Mouse (Mus musculus) E14TG2a.4 (cell line): ENCODE measurements around the gene Pacs1.

ENCODE experiments used
- H3K27me3 ChIP-seq: 2 replicates; pipeline ENCODE4 v1.6.1; 2014; ENCODE audit warnings: low read length, control low read depth; ENCODE audit not compliant: insufficient read depth
- H3K36me3 ChIP-seq: 2 replicates; pipeline ENCODE4 v1.6.1; 2014; ENCODE audit warnings: low read length, control low read depth; ENCODE audit not compliant: insufficient read depth
- H3K4me1 ChIP-seq: replicated peaks from 2 replicates; pipeline ENCODE4 v1.6.1; 2014; ENCODE audit warnings: low read depth, low read length, control low read depth
- H3K4me3 ChIP-seq: replicated peaks from 2 replicates; pipeline ENCODE4 v1.5.1; 2014; ENCODE audit warnings: mild to moderate bottlenecking, low read length
- H3K9me3 ChIP-seq: 2 replicates; pipeline ENCODE4 v1.6.1; 2014; ENCODE audit warnings: low read length, control low read depth
- CTCF ChIP-seq: conservative IDR thresholded peaks from 2 replicates; pipeline ENCODE4 v1.5.1; 2014; ENCODE audit warnings: low read length
- NANOG ChIP-seq: IDR thresholded peaks from 2 replicates; pipeline ENCODE4 v1.6.1; 2014; ENCODE audit warnings: borderline replicate concordance, low read length, mixed read lengths
- POU5F1 ChIP-seq: IDR thresholded peaks from 2 replicates; pipeline ENCODE4 v1.6.1; 2014; ENCODE audit warnings: low read length, borderline replicate concordance

The Pacs1 gene

GRCm38 (mm10) chr19:5297903-5298800 is 25.2 kb upstream of the Pacs1 start, which contains the start of gene Gal3st3:
Gene Gal3st3, plus strand, starts transcription at chr19:5298331.
- peaks cover 79% of the 10 kb centered on the region for H3K4me1 ChIP-seq
- no peaks in the 10 kb centered on the region for H3K9me3 ChIP-seq
- TF ChIP-seq POU5F1 (no peak), NANOG (no peak)
- H3K36me3 ChIP-seq, result peaks cover 11% of the 10 kb centered on the region
- peak within 1 kb of the TSS; percentile 79 for H3K4me3 ChIP-seq
- H3K27me3 ChIP-seq, result peaks cover 13% of the 10 kb centered on the region; the same call in 1 of the 2 replicates

GRCm38 (mm10) chr19:5296630-5297029 is 23.7 kb upstream of the Pacs1 start:
- peaks cover 27% of the 10 kb centered on the region for H3K36me3 ChIP-seq
- TF ChIP-seq NANOG (no peak), CTCF (no peak), POU5F1 (no peak)
- peak overlapping the region; percentile 97 for H3K4me3 ChIP-seq
- no peaks in the 10 kb centered on the region for H3K9me3 ChIP-seq
- H3K27me3 ChIP-seq, result peaks cover 13% of the 10 kb centered on the region; the same call in 1 of the 2 replicates
- H3K4me1 ChIP-seq, result peaks cover 74% of the 10 kb centered on the region

DNA sequence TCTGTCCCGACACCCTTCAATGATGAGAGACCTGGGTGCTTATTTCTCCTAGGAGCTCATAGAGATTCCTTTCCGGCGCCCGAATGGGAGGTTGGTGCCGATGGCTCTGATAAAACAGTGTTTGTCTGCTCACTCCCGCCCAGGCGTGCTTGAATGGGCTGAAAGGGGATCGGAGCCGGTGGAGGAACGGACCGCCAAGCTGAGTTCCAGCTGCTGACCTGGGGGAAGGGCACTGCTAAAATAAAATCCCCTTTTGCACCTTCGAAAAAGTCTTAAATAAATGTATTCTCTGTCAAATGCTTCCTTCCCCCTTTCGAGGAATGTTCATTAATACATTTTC is 22.8 kb upstream of the Pacs1 start:
- peak overlapping the region; percentile 97 for H3K4me3 ChIP-seq
- peaks cover 36% of the 10 kb centered on the region for H3K36me3 ChIP-seq
- peaks cover 66% of the 10 kb centered on the region for H3K4me1 ChIP-seq
- TF ChIP-seq CTCF (no peak), POU5F1 (no peak), NANOG (no peak)
- no peaks in the 10 kb centered on the region for H3K9me3 ChIP-seq
- H3K27me3 ChIP-seq, result peaks cover 13% of the 10 kb centered on the region; the same call in 1 of the 2 replicates

DNA sequence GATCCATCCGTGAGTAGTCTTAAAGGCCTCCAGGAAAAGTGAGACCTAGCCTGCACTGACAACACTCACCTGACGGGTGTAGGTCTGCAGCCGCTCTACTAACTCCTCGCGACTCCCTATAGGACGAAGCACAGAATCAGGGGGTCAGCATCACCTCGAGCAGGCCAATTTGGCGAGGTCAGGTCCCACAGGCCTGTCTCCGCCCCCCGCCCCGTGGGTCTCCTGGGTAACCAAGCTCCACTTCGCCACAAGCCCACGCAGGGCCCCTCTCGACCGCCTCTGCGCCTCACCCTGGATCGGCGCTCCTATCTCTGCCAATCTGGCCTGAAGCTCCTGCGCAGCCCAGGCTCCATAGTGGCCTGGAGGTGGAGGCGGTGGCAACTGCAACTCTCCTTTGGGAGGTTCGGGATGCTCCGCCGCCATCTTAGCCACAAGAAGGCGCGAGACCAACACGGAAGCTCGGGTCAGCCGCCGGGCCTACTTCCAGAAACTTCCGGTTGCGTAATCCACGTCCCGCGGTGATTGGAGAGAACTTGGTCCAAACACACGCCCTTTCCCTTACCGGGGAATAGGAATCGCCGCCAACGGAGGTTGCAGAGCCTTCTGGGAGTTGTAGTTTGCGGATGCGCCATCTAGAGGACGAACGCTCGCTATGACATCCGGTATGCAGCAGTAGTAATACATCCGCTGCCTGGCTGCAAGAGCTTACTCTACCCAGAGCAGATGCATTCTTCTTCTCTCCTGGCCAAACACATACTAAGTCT is 22.2 kb upstream of the Pacs1 start, which contains the start of gene Sf3b2:
TSS of gene Sf3b2 (minus strand) at position 484 of the 764 bp plus-strand sequence.
- H3K36me3 ChIP-seq, result peaks cover 41% of the 10 kb centered on the region
- H3K27me3 ChIP-seq, result peaks cover 13% of the 10 kb centered on the region; the same call in 1 of the 2 replicates
- TF ChIP-seq POU5F1 (no peak), NANOG (no peak), CTCF (peak; percentile 65)
- H3K9me3 ChIP-seq, result no peaks in the 10 kb centered on the region
- H3K4me1 ChIP-seq, result peaks cover 61% of the 10 kb centered on the region
- H3K4me3 ChIP-seq, result peak within 1 kb of the TSS; percentile 97

DNA sequence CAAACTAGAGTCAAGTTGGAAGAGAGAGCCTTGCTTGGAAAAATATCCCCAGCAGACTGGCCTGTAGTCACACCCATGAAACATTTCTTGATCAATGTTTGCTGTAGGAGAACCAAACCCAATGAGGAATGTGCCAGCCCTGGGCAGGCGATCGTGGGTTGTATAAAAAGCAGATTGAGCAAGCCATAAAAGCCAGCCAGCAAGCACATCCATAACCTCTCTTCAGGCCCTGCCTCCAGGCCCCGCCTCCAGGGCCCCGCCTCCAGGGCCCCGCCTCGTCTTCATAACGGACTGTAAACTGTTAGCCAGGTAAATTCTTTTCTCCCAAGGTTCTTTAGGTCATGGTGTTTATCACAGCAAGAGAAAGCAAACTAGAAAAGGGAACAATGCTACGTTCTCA is 5.5 kb upstream of the Pacs1 start:
- Histone ChIP-seq H3K4me1 (peaks cover 51% of the 10 kb centered on the region), H3K9me3 (no peaks in the 10 kb centered on the region), H3K27me3 (no peaks in the 10 kb centered on the region), H3K4me3 (no peak overlapping the region), H3K36me3 (peaks cover 94% of the 10 kb centered on the region)
- TF ChIP-seq CTCF (no peak), POU5F1 (no peak), NANOG (no peak)

- no peaks in the 10 kb centered on the region for H3K9me3 ChIP-seq
- peaks cover 52% of the 10 kb centered on the region for H3K4me1 ChIP-seq
- peak; percentile 27 for TF ChIP-seq CTCF
- TF ChIP-seq NANOG, result no peak
- TF ChIP-seq POU5F1, result no peak
- 0 out of 2 replicates have a peak, but pooled peaks cover under 1% of the 10 kb centered on the region for H3K27me3 ChIP-seq
- H3K36me3 ChIP-seq, result peaks cover 81% of the 10 kb centered on the region
- H3K4me3 ChIP-seq, result no peak overlapping the region
These were observed 4.2 kb upstream of the Pacs1 start for GRCm38 (mm10) chr19:5277140-5277539.

GRCm38 (mm10) chr19:5276531-5276930 is 3.6 kb upstream of the Pacs1 start:
- no peaks in the 10 kb centered on the region for H3K9me3 ChIP-seq
- H3K27me3 ChIP-seq, result 0 out of 2 replicates have a peak, but pooled peaks cover 4% of the 10 kb centered on the region
- H3K4me3 ChIP-seq, result no peak overlapping the region
- TF ChIP-seq CTCF (peak; percentile 23; the same call in 1 of the 2 replicates), POU5F1 (no peak)
- H3K36me3 ChIP-seq, result peaks cover 75% of the 10 kb centered on the region
- H3K4me1 ChIP-seq, result peaks cover 58% of the 10 kb centered on the region

DNA sequence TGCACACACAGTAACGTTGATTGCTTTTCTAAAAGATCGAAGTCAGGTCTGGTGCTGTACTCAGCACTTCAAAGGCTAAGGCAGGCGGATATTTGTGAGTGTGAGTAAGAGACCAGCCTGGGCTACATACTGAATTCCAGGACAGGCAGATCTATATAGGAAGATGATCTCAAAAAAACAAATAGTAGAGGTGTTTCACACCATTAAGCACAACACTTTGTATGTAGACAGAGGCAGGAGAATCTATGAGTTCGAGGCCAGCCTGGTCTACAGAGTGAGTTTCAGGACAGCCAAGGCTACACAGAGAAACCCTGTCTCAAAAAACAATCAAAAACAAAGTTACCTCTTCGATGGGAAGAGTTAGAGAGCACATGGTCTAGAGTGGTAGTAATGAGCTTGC is 2.8 kb upstream of the Pacs1 start:
- Histone ChIP-seq H3K9me3 (no peaks in the 10 kb centered on the region), H3K36me3 (peaks cover 67% of the 10 kb centered on the region), H3K4me3 (no peak overlapping the region), H3K4me1 (peaks cover 61% of the 10 kb centered on the region), H3K27me3 (0 out of 2 replicates have a peak, but pooled peaks cover 4% of the 10 kb centered on the region)
- TF ChIP-seq CTCF (no peak), NANOG (no peak), POU5F1 (no peak)
